Mouse (Mus musculus) spleen, postnatal 10 days (tissue): ENCODE results near the gene Efnb3.

Source experiments
- DNase-seq, 2 experiments: peaks; one replicate each; pipeline ENCODE4 v3.0.0; 2021 to 2022; ENCODE audit warnings: low spot score in 2 of 2

Gene Efnb3

DNA sequence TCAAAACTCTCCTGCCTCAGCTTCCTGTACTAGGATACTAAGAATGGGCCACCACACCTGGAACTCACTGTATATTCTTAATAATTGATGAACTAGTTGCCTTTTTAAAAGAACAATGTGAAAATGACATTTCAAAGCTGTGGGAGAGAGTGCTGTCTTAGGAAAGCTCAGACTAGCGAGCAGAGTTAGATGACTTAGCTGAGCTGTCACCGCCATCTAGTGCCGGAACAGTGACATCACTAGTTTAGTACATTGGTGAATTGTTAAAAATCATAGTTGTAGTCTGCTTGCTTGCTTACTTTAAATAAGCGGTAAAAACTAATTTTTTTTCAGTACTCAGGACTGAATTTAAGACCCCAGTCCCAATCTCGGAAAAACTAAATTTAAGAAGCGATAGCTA lies 46.2 kb downstream of the Efnb3 start:
- DNase-seq, result peak in 1 of 2 experiments; percentile 73

GRCm38 (mm10) chr11:69510796-69511496 lies 49.1 kb downstream of the Efnb3 start:
- no peak for DNase-seq
